Mouse (Mus musculus): ENCODE results near the gene Rgl3. TPM values are rescaled to one million over a fixed set of nuclear protein-coding genes. Genes with fewer than 3 reads are reported as not detected.

Rgl3 gene
- total RNA-seq (2018; cell fraction: chromatin; rRNA removed), result 10 to 100 TPM in 7 of 26 experiments, 1 to 10 TPM in 17, under 1 TPM in 2; 0.55 to 17.6 (median 4.7) TPM
- total RNA-seq (2018; cell fraction: cytosol; rRNA removed), result 1 to 10 TPM in 13 of 26 experiments, under 1 TPM in 13; 0.36 to 2.5 (median 0.98) TPM
- 1 to 10 TPM in 20 of 26 experiments, under 1 TPM in 6; 0.46 to 9.0 (median 1.6) TPM for total RNA-seq (2018; cell fraction: nucleus; rRNA removed)
- polyA plus RNA-seq (2018), result 1.8 to 2.4 TPM (median 2.3 TPM) in 3 replicates

- Histone ChIP-seq H3K79me2 (ENCODE audit: inconsistent target) (no peaks in the 10 kb centered on the region), H3K4me3 (ENCODE audit: inconsistent target) (peak within 1 kb of the TSS; percentile 38), H3K36me3 (ENCODE audit: inconsistent target) (no peaks in the 10 kb centered on the region), H3K27ac (no peak within 1 kb of the TSS)
- 4% methylated on average over 42 of the region's 42 CpGs for WGBS (ENCODE audit: missing documents)
These were observed at the start of gene Rgl3 for GRCm38 (mm10) chr9:21989230-21990110. Gene Rgl3, minus strand, starts transcription at chr9:21989446.

- Histone ChIP-seq H3K79me2 (ENCODE audit: inconsistent target) (no peaks in the 10 kb centered on the region), H3K36me3 (ENCODE audit: inconsistent target) (no peaks in the 10 kb centered on the region), H3K27ac (no peak overlapping the region), H3K4me3 (ENCODE audit: inconsistent target) (no peak overlapping the region)
- 83% methylated on average over 9 of the region's 10 CpGs for WGBS (ENCODE audit: missing documents)
These were observed 48.6 kb upstream of the Rgl3 start for GRCm38 (mm10) chr9:22037826-22038225.

- H3K36me3 ChIP-seq (ENCODE audit: inconsistent target), result no peaks in the 10 kb centered on the region
- no peaks in the 10 kb centered on the region for H3K79me2 ChIP-seq (ENCODE audit: inconsistent target)
- no peak overlapping the region for H3K27ac ChIP-seq
- H3K4me3 ChIP-seq (ENCODE audit: inconsistent target), result no peak overlapping the region
- WGBS (ENCODE audit: missing documents), result 80% methylated on average over 6 of the region's 6 CpGs
These were observed 46.2 kb upstream of the Rgl3 start for GRCm38 (mm10) chr9:22035300-22036044.

- H3K36me3 ChIP-seq (ENCODE audit: inconsistent target), result no peaks in the 10 kb centered on the region
- no peak overlapping the region for H3K4me3 ChIP-seq (ENCODE audit: inconsistent target)
- no peaks in the 10 kb centered on the region for H3K79me2 ChIP-seq (ENCODE audit: inconsistent target)
- no peak overlapping the region for H3K27ac ChIP-seq
- 94% methylated on average over 9 of the region's 9 CpGs for WGBS (ENCODE audit: missing documents)
These were observed 41.1 kb upstream of the Rgl3 start for GRCm38 (mm10) chr9:22030386-22030785.

- Histone ChIP-seq H3K27ac (no peak overlapping the region), H3K79me2 (ENCODE audit: inconsistent target) (no peaks in the 10 kb centered on the region), H3K36me3 (ENCODE audit: inconsistent target) (no peaks in the 10 kb centered on the region), H3K4me3 (ENCODE audit: inconsistent target) (no peak overlapping the region)
- 69% methylated on average over 7 of the region's 7 CpGs for WGBS (ENCODE audit: missing documents)
These were observed 39.2 kb upstream of the Rgl3 start for GRCm38 (mm10) chr9:22028467-22028866.

- 89% methylated on average over 8 of the region's 8 CpGs for WGBS (ENCODE audit: missing documents)
These were observed 35.3 kb upstream of the Rgl3 start for GRCm38 (mm10) chr9:22024592-22024991.

GRCm38 (mm10) chr9:22017208-22017825 is 28.1 kb upstream of the Rgl3 start:
- H3K4me3 ChIP-seq (ENCODE audit: inconsistent target), result no peak overlapping the region
- H3K27ac ChIP-seq, result no peak overlapping the region
- no peaks in the 10 kb centered on the region for H3K79me2 ChIP-seq (ENCODE audit: inconsistent target)
- 87% methylated on average over 3 of the region's 7 CpGs for WGBS (ENCODE audit: missing documents)
- peaks cover 17% of the 10 kb centered on the region for H3K36me3 ChIP-seq (ENCODE audit: inconsistent target)

More at GRCm38 (mm10) chr9:22024592-22024991, 35.3 kb upstream of the Rgl3 start:
- Histone ChIP-seq H3K27ac (no peak overlapping the region), H3K79me2 (ENCODE audit: inconsistent target) (no peaks in the 10 kb centered on the region), H3K4me3 (ENCODE audit: inconsistent target) (no peak overlapping the region), H3K36me3 (ENCODE audit: inconsistent target) (no peaks in the 10 kb centered on the region)

- no peak overlapping the region for H3K4me3 ChIP-seq (ENCODE audit: inconsistent target)
- H3K79me2 ChIP-seq (ENCODE audit: inconsistent target), result no peaks in the 10 kb centered on the region
- H3K36me3 ChIP-seq (ENCODE audit: inconsistent target), result peaks cover 26% of the 10 kb centered on the region
- WGBS (ENCODE audit: missing documents), result 66% methylated on average over 10 of the region's 10 CpGs
- no peak overlapping the region for H3K27ac ChIP-seq
These were observed 27.0 kb upstream of the Rgl3 start for GRCm38 (mm10) chr9:22016245-22016644.

- no peak overlapping the region for H3K4me3 ChIP-seq (ENCODE audit: inconsistent target)
- no peaks in the 10 kb centered on the region for H3K79me2 ChIP-seq (ENCODE audit: inconsistent target)
- peaks cover 60% of the 10 kb centered on the region for H3K36me3 ChIP-seq (ENCODE audit: inconsistent target)
- WGBS (ENCODE audit: missing documents), result 93% methylated on average over 13 of the region's 13 CpGs
- H3K27ac ChIP-seq, result no peak overlapping the region
These were observed 23.5 kb upstream of the Rgl3 start for GRCm38 (mm10) chr9:22012731-22013130.

GRCm38 (mm10) chr9:22011055-22011454 is 21.8 kb upstream of the Rgl3 start:
- Histone ChIP-seq H3K4me3 (ENCODE audit: inconsistent target) (no peak overlapping the region), H3K79me2 (ENCODE audit: inconsistent target) (no peaks in the 10 kb centered on the region), H3K36me3 (ENCODE audit: inconsistent target) (peaks cover 77% of the 10 kb centered on the region), H3K27ac (no peak overlapping the region)
- WGBS (ENCODE audit: missing documents), result 43% methylated on average over 4 of the region's 5 CpGs

GRCm38 (mm10) chr9:22004546-22004945 is 15.3 kb upstream of the Rgl3 start:
- 95% methylated on average over 12 of the region's 12 CpGs for WGBS (ENCODE audit: missing documents)
- H3K27ac ChIP-seq, result no peak overlapping the region
- H3K36me3 ChIP-seq (ENCODE audit: inconsistent target), result peaks cover 51% of the 10 kb centered on the region
- H3K4me3 ChIP-seq (ENCODE audit: inconsistent target), result no peak overlapping the region
- peaks cover 8% of the 10 kb centered on the region for H3K79me2 ChIP-seq (ENCODE audit: inconsistent target)

GRCm38 (mm10) chr9:22003163-22003554 is 13.9 kb upstream of the Rgl3 start:
- 0% methylated on average over 18 of the region's 18 CpGs for WGBS (ENCODE audit: missing documents)
- Histone ChIP-seq H3K4me3 (ENCODE audit: inconsistent target) (peak overlapping the region; percentile 97), H3K36me3 (ENCODE audit: inconsistent target) (peaks cover 38% of the 10 kb centered on the region), H3K27ac (peak overlapping the region; percentile 71), H3K79me2 (ENCODE audit: inconsistent target) (peaks cover 8% of the 10 kb centered on the region)

- WGBS (ENCODE audit: missing documents), result 10% methylated on average over 57 of the region's 57 CpGs
- H3K79me2 ChIP-seq (ENCODE audit: inconsistent target), result peaks cover 8% of the 10 kb centered on the region
- H3K27ac ChIP-seq, result peak within 1 kb of the TSS; percentile 71
- peaks cover 31% of the 10 kb centered on the region for H3K36me3 ChIP-seq (ENCODE audit: inconsistent target)
- peak within 1 kb of the TSS; percentile 97 for H3K4me3 ChIP-seq (ENCODE audit: inconsistent target)
These were observed 13.2 kb upstream of the Rgl3 start, which contains the start of the genes Ccdc151 and Prkcsh for GRCm38 (mm10) chr9:22002194-22003162. Gene Ccdc151, minus strand, starts transcription at chr9:22002634. Gene Prkcsh, plus strand, starts transcription at chr9:22002806.
